Mouse (Mus musculus): Measurements from ENCODE around the gene Zmat5. TPM values are rescaled to one million over a fixed set of nuclear protein-coding genes. Genes with fewer than 3 reads are reported as not detected.
A peak's percentile ranks its signal among the peaks of the same experiment; 100 is the strongest.

The Zmat5 gene
- total RNA-seq, 2 experiments from 2014 or later = 8.1 to 24.5 TPM

- no peak for ATAC-seq (replicated peaks; ENCODE audit: low FRiP score, low TSS enrichment, poor library complexity, severe bottlenecking)
Measured at GRCm38 (mm10) chr11:4730096-4730495, 25.6 kb downstream of the Zmat5 start.

GRCm38 (mm10) chr11:4730913-4731312 is 26.4 kb downstream of the Zmat5 start:
- ATAC-seq (replicated peaks; ENCODE audit: low FRiP score, low TSS enrichment, poor library complexity, severe bottlenecking) = no peak

GRCm38 (mm10) chr11:4731781-4732180 is 27.3 kb downstream of the Zmat5 start:
- no peak for ATAC-seq (replicated peaks; ENCODE audit: low FRiP score, low TSS enrichment, poor library complexity, severe bottlenecking)

- no peak for ATAC-seq (replicated peaks; ENCODE audit: low FRiP score, low TSS enrichment, poor library complexity, severe bottlenecking)
Measured at GRCm38 (mm10) chr11:4734179-4734578, 29.7 kb downstream of the Zmat5 start.

GRCm38 (mm10) chr11:4736355-4736754 is 31.9 kb downstream of the Zmat5 start:
- no peak for ATAC-seq (replicated peaks; ENCODE audit: low FRiP score, low TSS enrichment, poor library complexity, severe bottlenecking)

- ATAC-seq (replicated peaks; ENCODE audit: low FRiP score, low TSS enrichment, poor library complexity, severe bottlenecking) = no peak
Measured at GRCm38 (mm10) chr11:4737682-4738081, 33.2 kb downstream of the Zmat5 start.

GRCm38 (mm10) chr11:4738719-4739118 is 34.2 kb downstream of the Zmat5 start:
- no peak for ATAC-seq (replicated peaks; ENCODE audit: low FRiP score, low TSS enrichment, poor library complexity, severe bottlenecking)

- no peak for ATAC-seq (replicated peaks; ENCODE audit: low FRiP score, low TSS enrichment, poor library complexity, severe bottlenecking)
Measured at GRCm38 (mm10) chr11:4740785-4741184, 36.3 kb downstream of the Zmat5 start.

- no peak for ATAC-seq (replicated peaks; ENCODE audit: low FRiP score, low TSS enrichment, poor library complexity, severe bottlenecking)
Measured at GRCm38 (mm10) chr11:4744691-4745090, 40.2 kb downstream of the Zmat5 start.

- no peak for ATAC-seq (replicated peaks; ENCODE audit: low FRiP score, low TSS enrichment, poor library complexity, severe bottlenecking)
Measured at GRCm38 (mm10) chr11:4745969-4746368, 41.5 kb downstream of the Zmat5 start.

GRCm38 (mm10) chr11:4746733-4747132 is 42.3 kb downstream of the Zmat5 start, which contains the start of gene Cabp7:
Gene Cabp7 (minus strand): TSS chr11:4746778.
- no peak for ATAC-seq (replicated peaks; ENCODE audit: low FRiP score, low TSS enrichment, poor library complexity, severe bottlenecking)

GRCm38 (mm10) chr11:4747285-4747684 is 42.8 kb downstream of the Zmat5 start:
- no peak for ATAC-seq (replicated peaks; ENCODE audit: low FRiP score, low TSS enrichment, poor library complexity, severe bottlenecking)

GRCm38 (mm10) chr11:4750263-4750662 is 45.8 kb downstream of the Zmat5 start:
- peak; percentile 76 for ATAC-seq (replicated peaks; ENCODE audit: low FRiP score, low TSS enrichment, poor library complexity, severe bottlenecking)

- ATAC-seq (replicated peaks; ENCODE audit: low FRiP score, low TSS enrichment, poor library complexity, severe bottlenecking) = no peak
Measured at GRCm38 (mm10) chr11:4752836-4753235, 48.4 kb downstream of the Zmat5 start.

GRCm38 (mm10) chr11:4754036-4754435 is 49.6 kb downstream of the Zmat5 start:
- no peak for ATAC-seq (replicated peaks; ENCODE audit: low FRiP score, low TSS enrichment, poor library complexity, severe bottlenecking)

- ATAC-seq (replicated peaks; ENCODE audit: low FRiP score, low TSS enrichment, poor library complexity, severe bottlenecking) = no peak
Measured at GRCm38 (mm10) chr11:4754867-4755266, 50.4 kb downstream of the Zmat5 start.

- no peak for ATAC-seq (replicated peaks; ENCODE audit: low FRiP score, low TSS enrichment, poor library complexity, severe bottlenecking)
Measured at GRCm38 (mm10) chr11:4756460-4756859, 52.0 kb downstream of the Zmat5 start.

- no peak for ATAC-seq (replicated peaks; ENCODE audit: low FRiP score, low TSS enrichment, poor library complexity, severe bottlenecking)
Measured at GRCm38 (mm10) chr11:4756984-4757788, 52.7 kb downstream of the Zmat5 start.

- no peak for ATAC-seq (replicated peaks; ENCODE audit: low FRiP score, low TSS enrichment, poor library complexity, severe bottlenecking)
Measured at GRCm38 (mm10) chr11:4757789-4758158, 53.3 kb downstream of the Zmat5 start.

GRCm38 (mm10) chr11:4760438-4760837 is 56.0 kb downstream of the Zmat5 start:
- ATAC-seq (replicated peaks; ENCODE audit: low FRiP score, low TSS enrichment, poor library complexity, severe bottlenecking) = no peak

GRCm38 (mm10) chr11:4761991-4762390 is 57.5 kb downstream of the Zmat5 start:
- ATAC-seq (replicated peaks; ENCODE audit: low FRiP score, low TSS enrichment, poor library complexity, severe bottlenecking) = no peak

All from megakaryocyte-erythroid progenitor cell, adult 5-6 weeks (primary cell).